Mouse (Mus musculus) G1E (cell line): ENCODE measurements around the gene Maats1. TPM values are rescaled to one million over a fixed set of nuclear protein-coding genes. Genes with fewer than 3 reads are reported as not detected.
"Not testable (repeated sequence)": the region's sequence is repeated elsewhere in the genome, so short reads cannot be mapped to it uniquely, and the experiment has no call there.

ENCODE experiments used
- ATAC-seq: 2 replicates; pipeline ENCODE4 v1.8.0; 2016; ENCODE audit warnings: mild to moderate bottlenecking; ENCODE audit not compliant: insufficient number of reproducible peaks, poor library complexity, low FRiP score, severe bottlenecking; ENCODE audit errors: extremely low read depth
- DNase-seq: peaks from one replicate; pipeline ENCODE4 v3.0.0; 2012; ENCODE audit warnings: low spot score
- H3K27me3 ChIP-seq: 2 replicates; pipeline ENCODE4 v1.6.1; 2012; ENCODE audit warnings: mild to moderate bottlenecking, low read length, inconsistent platforms; ENCODE audit not compliant: insufficient read depth
- H3K36me3 ChIP-seq: replicated peaks from 2 replicates; pipeline ENCODE3; 2012; ENCODE audit warnings: mild to moderate bottlenecking, inconsistent platforms
- H3K4me1 ChIP-seq: 2 replicates; pipeline ENCODE4 v1.6.1; 2012; ENCODE audit warnings: low read depth, low read length, inconsistent platforms, mixed read lengths; ENCODE audit not compliant: insufficient read depth
- H3K4me3 ChIP-seq: 2 replicates; pipeline ENCODE4 v1.5.1; 2012; ENCODE audit warnings: low read depth, mild to moderate bottlenecking, inconsistent platforms, low read length, moderate library complexity, mixed read lengths
- H3K9me3 ChIP-seq: replicated peaks from 2 replicates; pipeline ENCODE4 v1.6.1; 2012; ENCODE audit warnings: inconsistent platforms
- CTCF ChIP-seq: IDR thresholded peaks from 2 replicates; pipeline ENCODE4 v1.5.1; 2012; ENCODE audit warnings: low read depth, low read length, inconsistent platforms, mixed read lengths
- GATA1 ChIP-seq: IDR thresholded peaks from 2 replicates; pipeline ENCODE4 v1.6.1; 2012; ENCODE audit warnings: borderline replicate concordance, low read length, inconsistent platforms, mixed read lengths
- GATA2 ChIP-seq: IDR thresholded peaks from 2 replicates; pipeline ENCODE4 v1.6.1; 2012; ENCODE audit warnings: low read depth, low read length, inconsistent platforms, borderline replicate concordance
- POLR2AphosphoS5 ChIP-seq: IDR thresholded peaks from 2 replicates; pipeline ENCODE4 v1.6.1; 2012; ENCODE audit warnings: low read depth, low read length, inconsistent platforms; ENCODE audit not compliant: insufficient replicate concordance
- TAL1 ChIP-seq: conservative IDR thresholded peaks from 2 replicates; pipeline ENCODE4 v1.6.1; 2012; ENCODE audit warnings: low read depth, low read length, inconsistent platforms, mixed read lengths
- polyA plus RNA-seq: library from polyadenylated mRNA; stranded (reverse); fragments of >175 nt; gene quantifications from 2 replicates; pipeline ENCODE4 v1.2.3, GENCODE M21; 2012
- total RNA-seq, 2 experiments: library from RNA; stranded (forward) in 1 of 2; stranded (reverse) in 1 of 2; fragments of 200-1000 nt in 1 of 2; fragments of >200 nt in 1 of 2; fragmentation: Nextera tagmentation in 1 of 2; gene quantifications; 2 replicates each; pipeline ENCODE4 v1.2.3; 2014 to 2017

Maats1 gene
- total and polyA plus RNA-seq, 3 experiments = 0.11 TPM; not detected in 2

DNA sequence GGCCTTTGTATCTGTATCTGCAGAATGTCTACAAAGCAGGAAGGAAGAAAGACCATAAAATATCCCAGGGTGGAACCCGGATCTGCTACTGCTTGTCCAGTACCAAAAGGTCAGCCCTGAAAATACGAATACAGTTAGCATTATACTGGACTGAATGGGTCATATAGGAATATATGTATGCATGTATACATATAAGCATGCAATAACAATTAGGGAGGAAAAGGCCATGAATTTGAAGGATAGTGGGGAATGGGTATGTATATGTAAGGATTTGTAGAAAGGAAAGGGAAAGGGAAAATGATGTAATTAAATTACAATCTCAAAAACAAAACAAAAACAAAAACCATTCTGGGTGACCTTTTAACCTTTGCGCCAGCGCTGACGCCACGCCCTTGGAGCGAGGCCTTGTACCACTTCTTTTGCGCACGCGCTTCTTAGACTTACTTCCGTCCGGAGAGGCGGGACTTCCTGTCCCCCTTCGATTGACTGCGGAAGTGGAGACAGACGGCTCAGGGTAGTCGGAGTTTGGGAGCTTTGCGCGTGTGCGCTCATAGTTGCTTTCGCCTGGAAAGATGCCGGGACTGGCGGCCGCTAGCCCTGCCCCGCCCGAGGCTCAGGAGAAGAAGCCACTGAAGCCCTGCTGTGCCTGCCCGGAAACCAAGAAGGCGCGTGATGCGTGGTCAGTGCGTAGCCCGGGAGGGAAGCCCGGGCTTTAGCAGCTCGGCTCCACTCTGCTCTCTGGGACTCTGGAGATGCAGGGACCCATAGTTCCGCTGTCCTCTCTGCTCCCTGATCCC lies 4.8 kb upstream of the Maats1 start, which contains the start of the genes Cox17 and Gm21987:
TSS of gene Cox17 (plus strand) at position 463 of the 797 bp plus-strand sequence.
TSS of gene Gm21987 (plus strand) at position 512 of the 797 bp plus-strand sequence.
- peak; percentile 83 for ATAC-seq
- Histone ChIP-seq H3K36me3 (peaks cover 33% of the 10 kb centered on the region), H3K4me1 (peaks cover 62% of the 10 kb centered on the region), H3K27me3 (peaks cover 3% of the 10 kb centered on the region; the same call in 1 of the 2 replicates), H3K9me3 (no peaks in the 10 kb centered on the region), H3K4me3 (peak within 1 kb of the TSS; percentile 95)
- no peak; the same call in 1 of the 2 replicates for TF ChIP-seq CTCF
- TF ChIP-seq GATA2 = no peak
- TF ChIP-seq TAL1 = no peak
- TF ChIP-seq GATA1 = no peak
- no peak for TF ChIP-seq POLR2AphosphoS5
- peak; percentile 79 for DNase-seq

- Histone ChIP-seq H3K4me3 (no peak overlapping the region; the same call in 1 of the 2 replicates), H3K9me3 (no peaks in the 10 kb centered on the region), H3K36me3 (peaks cover 17% of the 10 kb centered on the region), H3K27me3 (peaks cover 9% of the 10 kb centered on the region), H3K4me1 (peaks cover 51% of the 10 kb centered on the region)
- TF ChIP-seq CTCF (no peak), POLR2AphosphoS5 (no peak), GATA2 (no peak), TAL1 (no peak), GATA1 (no peak)
- no peak for ATAC-seq
- no peak for DNase-seq
These were observed 3.2 kb upstream of the Maats1 start for GRCm38 (mm10) chr16:38344941-38345725.

- H3K27me3 ChIP-seq = peaks cover 17% of the 10 kb centered on the region
- DNase-seq, H3K9me3 ChIP-seq, ATAC-seq, H3K36me3 ChIP-seq, H3K4me3 ChIP-seq: not testable (repeated sequence)
- peaks cover 11% of the 10 kb centered on the region for H3K4me1 ChIP-seq
These were observed 3.9 kb downstream of the Maats1 start for GRCm38 (mm10) chr16:38338077-38338476.

GRCm38 (mm10) chr16:38334431-38334830 lies 7.5 kb downstream of the Maats1 start:
- ATAC-seq (no peak), DNase-seq (no peak)
- Histone ChIP-seq H3K4me3 (no peak overlapping the region), H3K27me3 (peaks cover 15% of the 10 kb centered on the region), H3K36me3 (no peaks in the 10 kb centered on the region), H3K9me3 (no peaks in the 10 kb centered on the region), H3K4me1 (no peaks in the 10 kb centered on the region)
- no peak for TF ChIP-seq TAL1
- TF ChIP-seq GATA2 = no peak
- no peak for TF ChIP-seq CTCF
- TF ChIP-seq GATA1 = no peak
- no peak for TF ChIP-seq POLR2AphosphoS5

DNA sequence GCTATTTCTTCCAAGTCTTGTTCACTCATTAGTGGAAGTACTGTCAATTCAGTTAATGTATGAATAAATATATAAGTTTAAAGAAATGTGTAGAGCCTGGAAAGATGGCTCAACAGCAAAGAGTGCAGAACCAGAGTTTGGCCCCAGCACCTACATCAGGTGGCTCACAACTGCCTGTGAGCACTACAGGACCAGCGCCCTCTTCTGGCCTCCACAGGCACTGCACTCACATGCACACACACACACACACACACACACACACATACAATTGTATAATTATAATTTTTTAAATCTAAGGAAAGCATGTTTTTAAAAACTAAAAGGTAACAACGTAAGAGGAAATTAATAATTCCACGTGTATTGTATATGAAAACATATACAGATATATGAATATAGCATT lies 12.6 kb downstream of the Maats1 start:
- TF ChIP-seq CTCF = no peak
- TF ChIP-seq TAL1 = no peak
- TF ChIP-seq GATA2 = no peak
- TF ChIP-seq POLR2AphosphoS5 = no peak
- no peak for TF ChIP-seq GATA1

DNA sequence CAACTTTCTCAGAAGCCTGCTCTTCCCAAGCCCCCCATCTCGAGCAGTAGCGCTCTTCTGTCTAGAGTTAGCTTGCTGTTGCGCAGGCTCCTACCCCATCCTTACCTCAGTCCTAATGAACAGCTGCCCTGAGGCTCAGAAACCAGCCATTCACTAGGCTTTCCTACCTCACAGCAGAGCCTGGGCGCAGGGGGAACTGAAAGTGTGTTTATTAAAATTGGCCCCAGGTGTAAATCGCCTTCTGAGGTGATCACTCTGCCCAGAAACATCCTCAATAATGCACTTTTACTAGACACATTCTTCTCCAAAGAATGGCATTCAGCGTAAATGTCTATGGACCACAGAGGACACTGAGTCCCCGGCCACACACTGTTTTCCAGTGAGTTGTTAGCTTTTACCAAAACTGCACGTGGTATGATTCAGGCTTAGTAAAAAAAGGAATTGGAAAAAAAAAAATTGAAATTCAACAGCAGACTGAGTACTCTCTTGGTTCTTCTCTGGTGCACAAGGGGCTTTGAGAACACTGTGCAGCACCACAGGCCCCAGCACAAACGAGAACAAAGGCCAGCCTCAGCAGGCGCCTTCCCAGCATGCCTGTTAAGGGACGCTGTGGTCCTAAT lies 15.1 kb downstream of the Maats1 start:
- H3K9me3 ChIP-seq = peaks cover 2% of the 10 kb centered on the region; the same call in 1 of the 2 replicates
- no peaks in the 10 kb centered on the region for H3K36me3 ChIP-seq
- peaks cover 19% of the 10 kb centered on the region; the same call in 1 of the 2 replicates for H3K27me3 ChIP-seq
- H3K4me3 ChIP-seq = no peak overlapping the region
- no peak for TF ChIP-seq POLR2AphosphoS5
- no peak for ATAC-seq
- H3K4me1 ChIP-seq = no peaks in the 10 kb centered on the region
- no peak for DNase-seq

More for the DNA sequence above, 12.6 kb downstream of the Maats1 start:
- ATAC-seq = no peak
- Histone ChIP-seq H3K9me3 (peaks cover 2% of the 10 kb centered on the region; the same call in 1 of the 2 replicates), H3K4me1 (no peaks in the 10 kb centered on the region), H3K27me3 (peaks cover 13% of the 10 kb centered on the region; the same call in 1 of the 2 replicates), H3K36me3 (no peaks in the 10 kb centered on the region), H3K4me3 (no peak overlapping the region)
- DNase-seq = no peak
